Mouse (Mus musculus) Patski (cell line): ENCODE measurements around the gene Prnp. TPM values are rescaled to one million over a fixed set of nuclear protein-coding genes. Genes with fewer than 3 reads are reported as not detected.

Source experiments
- ATAC-seq: fragments of 100-300 bp; one replicate; pipeline ENCODE4 v1.8.0; 2021
- CTCF ChIA-PET: fragments of 350-600 bp; sonication (Branson Sonifier 250); formaldehyde crosslinking; loops from one replicate; lab custom pipeline; 2022; ENCODE audit warnings: inconsistent platforms; lab: Charles Lee
- POLR2A ChIA-PET: fragments of 350-600 bp; sonication (Branson Sonifier 250); formaldehyde crosslinking; loops from one replicate; lab custom pipeline; 2022; ENCODE audit warnings: antibody characterized with exemption, inconsistent platforms; lab: Charles Lee
- DNase-seq: peaks from one replicate; pipeline ENCODE4 v3.0.0-alpha.2; 2011; ENCODE audit warnings: low read depth, low spot score
- H3K27me3 ChIP-seq: fragments of 371-371 bp; one replicate; pipeline ENCODE4 v1.5.1; 2021
- CTCF ChIP-seq: fragments of 100-300 bp; IDR thresholded peaks from one replicate; pipeline ENCODE4 v1.5.1; 2021
- in situ Hi-C: fragments of 300-500 bp; cut with MboI; formaldehyde crosslinking; loops from 3 replicates; pipeline ENCODE4 v1.11.1; 2018; ENCODE audit warnings: low pct_unique_long_range_greater_than_20kb, mixed read lengths
- polyA plus RNA-seq: library from polyadenylated mRNA; unstranded; gene quantifications from one replicate; pipeline ENCODE4 v1.2.3, GENCODE M21; 2021

Gene Prnp
- polyA plus RNA-seq, 1 experiment from 2014 or later = 148 TPM

- ATAC-seq (no peak), DNase-seq (no peak)
- ChIA-PET POLR2A (interaction anchor here (0.6 kb wide), 1 partner anchor 192 kb away, joined by 5 read pairs; no protein-coding TSS in a partner anchor), CTCF (interaction anchor here (4.6 kb wide), 1 partner anchor 127 kb away, joined by 15 read pairs; no protein-coding TSS in a partner anchor)
- TF ChIP-seq CTCF = no peak
- in situ Hi-C loops = loop anchor here (25.0 kb wide), 2 partner anchors 111 to 386 kb away; partner anchors contain the start of gene Adra1d
- H3K27me3 ChIP-seq = no peaks in the 10 kb centered on the region
Measured at GRCm38 (mm10) chr2:131948156-131948555, 38.4 kb downstream of the Prnp start.

GRCm38 (mm10) chr2:131948916-131949639 is 39.4 kb downstream of the Prnp start:
- POLR2A ChIA-PET = no interaction called here
- in situ Hi-C loops = loop anchor here (25.0 kb wide), 2 partner anchors 112 to 387 kb away; partner anchors contain the start of gene Adra1d
- TF ChIP-seq CTCF = no peak
- ATAC-seq (no peak), DNase-seq (no peak)
- no peaks in the 10 kb centered on the region for H3K27me3 ChIP-seq
- CTCF ChIA-PET = interaction anchor here (0.9 to 4.7 kb wide), 7 partner anchors 10 to 131 kb away, joined by 3 to 27 read pairs (median 9); no protein-coding TSS in a partner anchor

GRCm38 (mm10) chr2:131949767-131950597 is 40.3 kb downstream of the Prnp start:
- no peak for DNase-seq
- no peak for ATAC-seq
- no peaks in the 10 kb centered on the region for H3K27me3 ChIP-seq
- in situ Hi-C loops = loop anchor here (25.0 kb wide), 2 partner anchors 113 to 388 kb away; partner anchors contain the start of gene Adra1d
- peak; percentile 85 for TF ChIP-seq CTCF
- ChIA-PET CTCF (interaction anchor here (0.9 to 4.7 kb wide), 8 partner anchors 9 to 132 kb away, joined by 3 to 27 read pairs (median 7); no protein-coding TSS in a partner anchor), POLR2A (no interaction called here)

GRCm38 (mm10) chr2:131950598-131951095 is 40.9 kb downstream of the Prnp start, which contains the start of gene Prnd:
TSS of gene Prnd (plus strand) at chr2:131950861.
- CTCF ChIA-PET = interaction anchor here (1.4 to 4.7 kb wide), 6 partner anchors 8 to 130 kb away, joined by 3 to 27 read pairs (median 9); no protein-coding TSS in a partner anchor
- no peaks in the 10 kb centered on the region for H3K27me3 ChIP-seq
- DNase-seq (no peak), ATAC-seq (no peak)
- TF ChIP-seq CTCF = no peak
- in situ Hi-C loops = no loop called here
- POLR2A ChIA-PET = interaction anchor here (0.7 kb wide), 1 partner anchor 649 kb away, joined by 7 read pairs; no protein-coding TSS in a partner anchor

GRCm38 (mm10) chr2:131952456-131952855 is 42.7 kb downstream of the Prnp start:
- no peaks in the 10 kb centered on the region for H3K27me3 ChIP-seq
- TF ChIP-seq CTCF = no peak
- ATAC-seq = no peak
- in situ Hi-C loops = no loop called here
- POLR2A ChIA-PET = no interaction called here
- CTCF ChIA-PET = interaction anchor here (0.7 to 4.7 kb wide), 4 partner anchors 30 to 154 kb away, joined by 3 to 27 read pairs (median 4); no protein-coding TSS in a partner anchor
- DNase-seq = no peak

- ChIA-PET CTCF (interaction anchor here (1.0 to 4.7 kb wide), 4 partner anchors 29 to 132 kb away, joined by 4 to 27 read pairs (median 4); no protein-coding TSS in a partner anchor), POLR2A (no interaction called here)
- in situ Hi-C loops = no loop called here
- DNase-seq (no peak), ATAC-seq (no peak)
- TF ChIP-seq CTCF = no peak
- no peaks in the 10 kb centered on the region for H3K27me3 ChIP-seq
Measured at GRCm38 (mm10) chr2:131952961-131953538, 43.3 kb downstream of the Prnp start.

GRCm38 (mm10) chr2:131953711-131954110 is 44.0 kb downstream of the Prnp start:
- no peak for TF ChIP-seq CTCF
- ATAC-seq = no peak
- CTCF ChIA-PET = interaction anchor here (1.2 kb wide), 1 partner anchor 132 kb away, joined by 5 read pairs; no protein-coding TSS in a partner anchor
- in situ Hi-C loops = no loop called here
- no peak for DNase-seq
- POLR2A ChIA-PET = no interaction called here
- H3K27me3 ChIP-seq = no peaks in the 10 kb centered on the region

GRCm38 (mm10) chr2:131954835-131955234 is 45.1 kb downstream of the Prnp start:
- no peak for TF ChIP-seq CTCF
- CTCF ChIA-PET = no interaction called here
- no peak for ATAC-seq
- DNase-seq = no peak
- no peaks in the 10 kb centered on the region for H3K27me3 ChIP-seq
- in situ Hi-C loops = no loop called here
- POLR2A ChIA-PET = no interaction called here

GRCm38 (mm10) chr2:131955264-131955663 is 45.5 kb downstream of the Prnp start:
- no peaks in the 10 kb centered on the region for H3K27me3 ChIP-seq
- ChIA-PET CTCF (no interaction called here), POLR2A (no interaction called here)
- ATAC-seq (no peak), DNase-seq (no peak)
- no peak for TF ChIP-seq CTCF
- in situ Hi-C loops = no loop called here
